Mouse (Mus musculus) right cerebral cortex, postnatal 14 days (tissue): ENCODE data around the gene Gm9008.
"Not testable (repeated sequence)": the region's sequence is repeated elsewhere in the genome, so short reads cannot be mapped to it uniquely, and the experiment has no call there.

Experiments
- DNase-seq: peaks from one replicate; pipeline ENCODE4 v3.0.0; 2022

Gm9008 gene

GRCm38 (mm10) chr6:76497054-76497835 lies at the start of gene Gm9008:
Gene Gm9008 (minus strand): TSS chr6:76497784.
- not testable (repeated sequence) for DNase-seq

DNA sequence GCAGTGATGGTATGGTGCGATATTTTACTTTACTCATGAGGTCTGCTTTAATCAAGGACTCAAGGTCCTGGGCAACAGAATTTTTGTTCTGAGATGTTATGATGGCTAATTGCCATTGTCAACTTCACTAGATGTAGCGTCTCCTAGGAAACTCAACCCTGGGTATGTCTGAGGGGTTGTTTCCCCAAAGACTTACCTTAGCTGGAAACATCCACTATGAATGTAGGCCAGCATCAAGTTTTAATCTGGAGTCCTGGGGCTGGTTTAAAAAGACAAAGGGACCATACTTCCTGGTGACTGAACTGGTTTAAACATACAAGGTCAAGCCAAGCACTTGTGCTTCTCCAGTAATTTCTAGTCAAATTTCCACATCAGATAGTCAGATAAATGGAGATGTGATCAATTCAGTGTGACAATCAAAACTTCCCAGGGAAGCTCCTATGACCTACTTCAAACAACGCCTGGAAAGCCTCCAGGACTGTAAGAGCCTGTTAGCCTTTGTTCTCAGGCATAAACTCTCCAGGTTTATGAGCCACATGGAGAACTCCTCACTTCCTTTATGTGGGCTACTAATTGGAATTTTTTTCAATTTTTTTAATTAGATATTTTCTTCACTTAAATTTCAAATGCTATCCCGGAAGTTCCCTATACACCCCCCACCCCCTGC lies 24.5 kb upstream of the Gm9008 start:
- no peak for DNase-seq

DNA sequence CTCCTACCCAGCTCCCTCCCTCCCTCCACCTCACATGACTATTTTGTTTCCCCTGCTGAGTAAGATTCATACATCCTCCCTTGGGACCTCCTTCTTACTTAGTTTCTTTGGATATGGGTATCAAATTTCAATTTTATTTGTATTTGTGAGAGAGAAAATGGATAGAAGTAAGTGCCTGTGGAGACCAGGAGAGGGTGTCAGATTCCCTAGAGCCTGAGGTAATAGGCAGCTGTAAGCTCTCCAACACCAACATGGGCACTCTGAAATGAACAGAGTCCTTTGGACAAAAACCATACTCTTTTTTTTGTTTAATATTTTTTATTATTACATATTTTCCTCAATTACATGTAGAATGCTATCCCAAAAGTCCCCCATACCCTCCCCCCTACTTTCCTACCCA lies 12.6 kb upstream of the Gm9008 start:
- DNase-seq = no peak

GRCm38 (mm10) chr6:76496335-76496734 lies 1.2 kb downstream of the Gm9008 start:
- not testable (repeated sequence) for DNase-seq

- DNase-seq = no peak
Measured at GRCm38 (mm10) chr6:76468194-76468593, 29.4 kb downstream of the Gm9008 start.
